Mouse (Mus musculus) C2C12 (cell line): ENCODE results near the gene Vps39.

Source experiments
- CEBPB ChIP-seq: IDR thresholded peaks from one replicate; pipeline ENCODE4 v1.6.1; 2011; ENCODE audit warnings: low read depth, mild to moderate bottlenecking, control low read depth, moderate library complexity
- CTCF ChIP-seq: IDR thresholded peaks from one replicate; pipeline ENCODE4 v1.5.1; 2011; ENCODE audit not compliant: control insufficient read depth, insufficient read depth, insufficient read length
- FOSL1 ChIP-seq: IDR thresholded peaks from one replicate; pipeline ENCODE4 v1.8.0; 2011; ENCODE audit warnings: mild to moderate bottlenecking, low read length; ENCODE audit not compliant: poor library complexity, insufficient read depth, severe bottlenecking
- MAX ChIP-seq: IDR thresholded peaks from one replicate; pipeline ENCODE4 v1.6.1; 2011; ENCODE audit warnings: mild to moderate bottlenecking, control low read depth
- MYOD1 ChIP-seq: IDR thresholded peaks from one replicate; pipeline ENCODE4 v1.6.1; 2011; ENCODE audit warnings: low read depth; ENCODE audit not compliant: control insufficient read depth, insufficient read length
- MYOG ChIP-seq: IDR thresholded peaks from one replicate; pipeline ENCODE4 v1.6.1; 2011; ENCODE audit not compliant: control insufficient read depth, insufficient read length; ENCODE audit errors: extremely low read depth
- USF1 ChIP-seq: IDR thresholded peaks from one replicate; pipeline ENCODE4 v1.6.1; 2011; ENCODE audit warnings: low read depth, mild to moderate bottlenecking, control low read depth, moderate library complexity

DNA sequence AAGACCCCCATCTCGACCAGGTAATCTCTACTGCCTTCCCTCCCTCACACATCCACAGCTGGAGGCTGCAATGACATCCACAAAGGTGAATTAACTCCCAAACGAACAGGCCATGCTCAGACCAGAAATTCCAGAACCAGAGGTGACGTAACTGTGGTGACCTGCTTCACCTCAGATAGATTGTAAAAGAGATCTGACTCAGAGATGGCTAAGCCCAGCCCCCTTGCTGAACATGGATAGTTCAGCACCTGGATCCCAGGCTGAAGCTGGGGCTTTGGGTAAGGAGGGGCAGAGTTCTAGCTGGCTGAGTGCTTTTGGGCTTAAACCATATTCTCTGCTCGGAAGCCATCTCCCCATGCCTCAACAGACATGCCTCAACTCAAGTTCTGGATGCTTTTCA, 37.9 kb downstream of the Vps39 start:
- TF ChIP-seq CTCF (no peak), CEBPB (no peak), USF1 (no peak), MYOD1 (no peak), MAX (no peak), MYOG (no peak), FOSL1 (no peak)
